In the genomic region with DNA sequence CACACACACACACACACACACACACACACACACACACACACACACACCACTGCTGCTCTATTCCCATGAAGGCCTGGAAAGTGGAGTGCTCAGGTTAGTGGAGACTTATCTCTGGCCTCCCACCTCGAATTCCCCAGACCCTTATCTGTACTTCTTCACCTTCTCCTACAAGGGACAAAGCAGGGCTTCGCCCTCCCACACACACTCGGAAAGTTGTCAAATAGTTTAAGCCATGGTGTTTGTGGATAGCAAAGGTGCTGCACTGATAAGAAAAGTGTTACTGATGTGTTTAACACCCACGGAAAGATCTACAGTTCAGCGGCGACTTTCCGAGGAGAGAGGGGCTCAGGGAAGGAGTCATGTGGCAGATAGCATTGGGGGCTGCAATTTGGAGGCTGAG, we compare ENCODE assay signal across 18 mouse cellular contexts. TPM values are rescaled to one million over a fixed set of nuclear protein-coding genes. Genes with fewer than 3 reads are reported as not detected.
"Had no signal": no experiment of that assay in that cellular context is flagged by ENCODE, and none has a peak within 500 bp of the region (broad histone marks: within the 10 kb centered on the region; RNA-seq: fewer than 3 reads in every experiment).

No protein-coding gene starts in this region.

- H3K4me3 ChIP-seq: limb, embryonic 12.5 days; liver, embryonic 15.5 days; megakaryocyte, embryonic 14.5 days; midbrain, embryonic 15.5 days; neural tube, embryonic 12.5 days had no signal

- ATAC-seq: midbrain, embryonic 15.5 days had no signal

- DNase-seq: kidney, postnatal 36 days; lung, embryonic 14.5 days; lung, postnatal 10 days; lung, postnatal 4 days; thymus, postnatal 14 days had no signal

- H3K9me3 ChIP-seq: limb, embryonic 12.5 days; liver, embryonic 15.5 days; midbrain, embryonic 15.5 days; neural tube, embryonic 12.5 days had no signal

- H3K27ac ChIP-seq: limb, embryonic 12.5 days; liver, embryonic 15.5 days; midbrain, embryonic 15.5 days; neural tube, embryonic 12.5 days; stomach, postnatal 0 days had no signal

- H3K4me2 ChIP-seq: limb, embryonic 12.5 days; liver, embryonic 15.5 days; lung, embryonic 14.5 days; midbrain, embryonic 11.5 days; midbrain, embryonic 15.5 days; neural tube, embryonic 12.5 days had no signal

- H3K36me3 ChIP-seq: limb, embryonic 12.5 days; liver, embryonic 15.5 days; midbrain, embryonic 15.5 days; neural tube, embryonic 12.5 days had no signal

- H3K27me3 ChIP-seq: liver, embryonic 15.5 days; megakaryocyte, embryonic 14.5 days; midbrain, embryonic 15.5 days; neural tube, embryonic 12.5 days had no signal

- H3K9ac ChIP-seq: limb, embryonic 12.5 days; liver, embryonic 15.5 days; lung, embryonic 14.5 days; midbrain, embryonic 15.5 days; neural tube, embryonic 12.5 days had no signal

- H3K4me1 ChIP-seq: limb, embryonic 12.5 days; liver, embryonic 15.5 days; megakaryocyte, embryonic 14.5 days; midbrain, embryonic 15.5 days; neural tube, embryonic 12.5 days had no signal

RNA-seq across cellular contexts. Expression of a gene that starts 45.2 kb away (rescaled TPM):
- total RNA-seq: layer of hippocampus, adult 18-20 months; layer of hippocampus, postnatal 10 days; left cerebral cortex, postnatal 36 days; liver, adult 2 months; monocyte, adult 5-6 weeks; neutrophil, adult 5-6 weeks had no signal
- polyA plus RNA-seq: limb, embryonic 12.5 days; liver, adult 2 months; liver, embryonic 15.5 days; lung, embryonic 14.5 days; midbrain, embryonic 11.5 days; stomach, postnatal 0 days had no signal
